Mouse (Mus musculus): Measurements from ENCODE around the gene Agbl4. TPM values are rescaled to one million over a fixed set of nuclear protein-coding genes. Genes with fewer than 3 reads are reported as not detected.

Gene Agbl4
- polyA plus RNA-seq, 1 experiment from 2014 or later = 2.7 TPM

DNA sequence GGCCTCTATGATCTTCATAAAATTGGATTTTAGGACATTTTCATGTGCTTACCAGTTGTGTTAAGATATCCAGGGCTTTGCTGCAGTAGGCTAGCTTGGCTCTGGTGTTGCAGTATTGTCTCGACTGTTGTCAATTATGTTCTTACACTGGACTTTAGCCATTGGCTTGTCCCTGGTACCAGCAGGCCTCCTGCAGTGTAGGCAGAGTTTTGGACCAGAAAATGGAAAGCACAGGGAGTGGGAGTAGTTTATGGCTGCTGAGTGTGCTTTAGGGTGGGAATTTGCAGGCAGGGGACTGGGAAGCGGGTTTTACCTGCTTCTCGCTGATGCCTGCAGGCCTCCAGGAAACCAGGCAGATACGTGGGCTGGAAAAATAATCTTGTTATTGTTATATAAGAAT, 132.3 kb downstream of the Agbl4 start:
- H3K27ac ChIP-seq (ENCODE audit: low read length) = no peak overlapping the region
- 86% methylated on average over 4 of the region's 4 CpGs for WGBS
- H3K36me3 ChIP-seq (ENCODE audit: control insufficient read depth, insufficient read depth) = no peaks in the 10 kb centered on the region
- no peak overlapping the region for H3K9ac ChIP-seq (replicated peaks; ENCODE audit: low read depth, low read length)
- no peaks in the 10 kb centered on the region for H3K9me3 ChIP-seq (ENCODE audit: control insufficient read depth, low read length)
- ATAC-seq = no peak
- H3K4me2 ChIP-seq (ENCODE audit: low read length) = no peak overlapping the region
- H3K27me3 ChIP-seq (replicated peaks; ENCODE audit: control insufficient read depth, insufficient read depth, low read length) = no peaks in the 10 kb centered on the region
- H3K4me3 ChIP-seq (replicated peaks; ENCODE audit: low read length) = no peak overlapping the region
- no peaks in the 10 kb centered on the region for H3K4me1 ChIP-seq (replicated peaks; ENCODE audit: control insufficient read depth, insufficient read depth, low read length)

DNA sequence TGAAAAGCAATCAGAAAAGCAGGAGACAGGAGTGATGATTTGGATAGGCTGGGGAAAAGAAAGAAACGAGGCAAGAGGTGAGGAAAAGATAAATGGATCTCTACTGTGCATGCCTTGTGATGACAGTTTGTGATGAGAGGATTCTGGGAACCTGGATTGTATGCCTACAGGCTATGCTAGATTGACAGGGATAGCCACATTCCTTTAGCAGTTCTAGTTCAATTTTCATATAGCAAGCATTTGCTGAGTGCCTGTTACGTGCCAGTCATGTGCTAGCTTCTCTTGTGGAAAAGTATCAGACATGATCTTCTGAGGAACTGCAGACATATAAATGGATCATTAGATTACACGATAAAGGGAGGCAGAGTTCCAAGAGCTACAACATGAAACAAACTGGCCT, 151.8 kb downstream of the Agbl4 start:
- ATAC-seq = no peak

GRCm38 (mm10) chr4:110597726-110598283, 200.3 kb downstream of the Agbl4 start:
- Histone ChIP-seq H3K9me3 (ENCODE audit: control insufficient read depth, low read length) (no peaks in the 10 kb centered on the region), H3K36me3 (ENCODE audit: control insufficient read depth, insufficient read depth) (no peaks in the 10 kb centered on the region), H3K27ac (ENCODE audit: low read length) (no peak overlapping the region), H3K27me3 (replicated peaks; ENCODE audit: control insufficient read depth, insufficient read depth, low read length) (no peaks in the 10 kb centered on the region), H3K4me1 (replicated peaks; ENCODE audit: control insufficient read depth, insufficient read depth, low read length) (no peaks in the 10 kb centered on the region), H3K9ac (replicated peaks; ENCODE audit: low read depth, low read length) (no peak overlapping the region), H3K4me2 (ENCODE audit: low read length) (no peak overlapping the region), H3K4me3 (replicated peaks; ENCODE audit: low read length) (no peak overlapping the region)
- 32% methylated on average over 4 of the region's 4 CpGs for WGBS
- ATAC-seq = no peak

More for the DNA sequence above, 151.8 kb downstream of the Agbl4 start:
- no peaks in the 10 kb centered on the region for H3K4me1 ChIP-seq (replicated peaks; ENCODE audit: control insufficient read depth, insufficient read depth, low read length)
- H3K36me3 ChIP-seq (ENCODE audit: control insufficient read depth, insufficient read depth) = no peaks in the 10 kb centered on the region
- no peak overlapping the region for H3K9ac ChIP-seq (replicated peaks; ENCODE audit: low read depth, low read length)
- no peak overlapping the region for H3K4me2 ChIP-seq (ENCODE audit: low read length)
- no peak overlapping the region for H3K27ac ChIP-seq (ENCODE audit: low read length)
- H3K27me3 ChIP-seq (replicated peaks; ENCODE audit: control insufficient read depth, insufficient read depth, low read length) = no peaks in the 10 kb centered on the region
- 79% methylated on average over 3 of the region's 3 CpGs for WGBS
- no peaks in the 10 kb centered on the region for H3K9me3 ChIP-seq (ENCODE audit: control insufficient read depth, low read length)
- H3K4me3 ChIP-seq (replicated peaks; ENCODE audit: low read length) = no peak overlapping the region

GRCm38 (mm10) chr4:110641417-110641816, 244.0 kb downstream of the Agbl4 start:
- 99% methylated on average over 3 of the region's 3 CpGs for WGBS
- no peaks in the 10 kb centered on the region for H3K9me3 ChIP-seq (ENCODE audit: control insufficient read depth, low read length)
- no peaks in the 10 kb centered on the region for H3K4me1 ChIP-seq (replicated peaks; ENCODE audit: control insufficient read depth, insufficient read depth, low read length)
- no peak for ATAC-seq
- no peak overlapping the region for H3K9ac ChIP-seq (replicated peaks; ENCODE audit: low read depth, low read length)
- no peaks in the 10 kb centered on the region for H3K27me3 ChIP-seq (replicated peaks; ENCODE audit: control insufficient read depth, insufficient read depth, low read length)
- H3K27ac ChIP-seq (ENCODE audit: low read length) = no peak overlapping the region
- H3K36me3 ChIP-seq (ENCODE audit: control insufficient read depth, insufficient read depth) = no peaks in the 10 kb centered on the region
- H3K4me3 ChIP-seq (replicated peaks; ENCODE audit: low read length) = no peak overlapping the region
- no peak overlapping the region for H3K4me2 ChIP-seq (ENCODE audit: low read length)

- H3K36me3 ChIP-seq (ENCODE audit: control insufficient read depth, insufficient read depth) = no peaks in the 10 kb centered on the region
- H3K9me3 ChIP-seq (ENCODE audit: control insufficient read depth, low read length) = no peaks in the 10 kb centered on the region
- no peak for ATAC-seq
- WGBS = 80% methylated on average over 2 of the region's 2 CpGs
- no peak overlapping the region for H3K27ac ChIP-seq (ENCODE audit: low read length)
- no peaks in the 10 kb centered on the region for H3K4me1 ChIP-seq (replicated peaks; ENCODE audit: control insufficient read depth, insufficient read depth, low read length)
- no peak overlapping the region for H3K4me3 ChIP-seq (replicated peaks; ENCODE audit: low read length)
- H3K4me2 ChIP-seq (ENCODE audit: low read length) = no peak overlapping the region
- no peak overlapping the region for H3K9ac ChIP-seq (replicated peaks; ENCODE audit: low read depth, low read length)
- H3K27me3 ChIP-seq (replicated peaks; ENCODE audit: control insufficient read depth, insufficient read depth, low read length) = no peaks in the 10 kb centered on the region
Measured at GRCm38 (mm10) chr4:110662940-110663339, 265.5 kb downstream of the Agbl4 start.

GRCm38 (mm10) chr4:110674121-110674520, 276.7 kb downstream of the Agbl4 start:
- no peak overlapping the region for H3K27ac ChIP-seq (ENCODE audit: low read length)
- no peak overlapping the region for H3K4me2 ChIP-seq (ENCODE audit: low read length)
- no peaks in the 10 kb centered on the region for H3K36me3 ChIP-seq (ENCODE audit: control insufficient read depth, insufficient read depth)
- no peak overlapping the region for H3K9ac ChIP-seq (replicated peaks; ENCODE audit: low read depth, low read length)
- H3K27me3 ChIP-seq (replicated peaks; ENCODE audit: control insufficient read depth, insufficient read depth, low read length) = no peaks in the 10 kb centered on the region
- WGBS = 50% methylated on average over 1 of the region's 1 CpGs
- no peak for ATAC-seq
- no peaks in the 10 kb centered on the region for H3K4me1 ChIP-seq (replicated peaks; ENCODE audit: control insufficient read depth, insufficient read depth, low read length)
- no peak overlapping the region for H3K4me3 ChIP-seq (replicated peaks; ENCODE audit: low read length)
- H3K9me3 ChIP-seq (ENCODE audit: control insufficient read depth, low read length) = no peaks in the 10 kb centered on the region

- H3K4me3 ChIP-seq (replicated peaks; ENCODE audit: low read length) = no peak overlapping the region
- no peaks in the 10 kb centered on the region for H3K9me3 ChIP-seq (ENCODE audit: control insufficient read depth, low read length)
- ATAC-seq = no peak
- H3K27ac ChIP-seq (ENCODE audit: low read length) = no peak overlapping the region
- H3K4me1 ChIP-seq (replicated peaks; ENCODE audit: control insufficient read depth, insufficient read depth, low read length) = no peaks in the 10 kb centered on the region
- no peaks in the 10 kb centered on the region for H3K27me3 ChIP-seq (replicated peaks; ENCODE audit: control insufficient read depth, insufficient read depth, low read length)
- 83% methylated on average over 1 of the region's 1 CpGs for WGBS
- no peaks in the 10 kb centered on the region for H3K36me3 ChIP-seq (ENCODE audit: control insufficient read depth, insufficient read depth)
- no peak overlapping the region for H3K4me2 ChIP-seq (ENCODE audit: low read length)
- no peak overlapping the region for H3K9ac ChIP-seq (replicated peaks; ENCODE audit: low read depth, low read length)
Measured at GRCm38 (mm10) chr4:110735141-110735540, 337.7 kb downstream of the Agbl4 start.

- H3K4me3 ChIP-seq (replicated peaks; ENCODE audit: low read length) = no peak overlapping the region
- no peaks in the 10 kb centered on the region for H3K9me3 ChIP-seq (ENCODE audit: control insufficient read depth, low read length)
- no peak for ATAC-seq
- no peaks in the 10 kb centered on the region for H3K36me3 ChIP-seq (ENCODE audit: control insufficient read depth, insufficient read depth)
- no peak overlapping the region for H3K27ac ChIP-seq (ENCODE audit: low read length)
- H3K9ac ChIP-seq (replicated peaks; ENCODE audit: low read depth, low read length) = no peak overlapping the region
- 63% methylated on average over 2 of the region's 2 CpGs for WGBS
- H3K27me3 ChIP-seq (replicated peaks; ENCODE audit: control insufficient read depth, insufficient read depth, low read length) = no peaks in the 10 kb centered on the region
- no peak overlapping the region for H3K4me2 ChIP-seq (ENCODE audit: low read length)
- no peaks in the 10 kb centered on the region for H3K4me1 ChIP-seq (replicated peaks; ENCODE audit: control insufficient read depth, insufficient read depth, low read length)
Measured at GRCm38 (mm10) chr4:110757941-110758340, 360.5 kb downstream of the Agbl4 start.

- no peak for ATAC-seq
- H3K36me3 ChIP-seq (ENCODE audit: control insufficient read depth, insufficient read depth) = no peaks in the 10 kb centered on the region
- no peak overlapping the region for H3K4me2 ChIP-seq (ENCODE audit: low read length)
- no peaks in the 10 kb centered on the region for H3K9me3 ChIP-seq (ENCODE audit: control insufficient read depth, low read length)
- no peak overlapping the region for H3K27ac ChIP-seq (ENCODE audit: low read length)
- H3K27me3 ChIP-seq (replicated peaks; ENCODE audit: control insufficient read depth, insufficient read depth, low read length) = no peaks in the 10 kb centered on the region
- 88% methylated on average over 4 of the region's 4 CpGs for WGBS
- H3K9ac ChIP-seq (replicated peaks; ENCODE audit: low read depth, low read length) = no peak overlapping the region
- H3K4me3 ChIP-seq (replicated peaks; ENCODE audit: low read length) = no peak overlapping the region
- H3K4me1 ChIP-seq (replicated peaks; ENCODE audit: control insufficient read depth, insufficient read depth, low read length) = no peaks in the 10 kb centered on the region
Measured at GRCm38 (mm10) chr4:110788596-110788995, 391.1 kb downstream of the Agbl4 start.

GRCm38 (mm10) chr4:110799902-110800301, 402.4 kb downstream of the Agbl4 start:
- H3K27me3 ChIP-seq (replicated peaks; ENCODE audit: control insufficient read depth, insufficient read depth, low read length) = no peaks in the 10 kb centered on the region
- 75% methylated on average over 4 of the region's 4 CpGs for WGBS
- no peak overlapping the region for H3K4me3 ChIP-seq (replicated peaks; ENCODE audit: low read length)
- H3K36me3 ChIP-seq (ENCODE audit: control insufficient read depth, insufficient read depth) = no peaks in the 10 kb centered on the region
- no peak overlapping the region for H3K27ac ChIP-seq (ENCODE audit: low read length)
- no peak for ATAC-seq
- no peak overlapping the region for H3K4me2 ChIP-seq (ENCODE audit: low read length)
- no peaks in the 10 kb centered on the region for H3K9me3 ChIP-seq (ENCODE audit: control insufficient read depth, low read length)
- no peaks in the 10 kb centered on the region for H3K4me1 ChIP-seq (replicated peaks; ENCODE audit: control insufficient read depth, insufficient read depth, low read length)
- H3K9ac ChIP-seq (replicated peaks; ENCODE audit: low read depth, low read length) = no peak overlapping the region
